ENCODE assay signal across 23 mouse cellular contexts in genomic region chr2:129401803-129402202, GRCm38 (mm10). TPM values are rescaled to one million over a fixed set of nuclear protein-coding genes. Genes with fewer than 3 reads are reported as not detected.
"Had no signal": no experiment of that assay in that cellular context is flagged by ENCODE, and none has a peak within 500 bp of the region (broad histone marks: within the 10 kb centered on the region; RNA-seq: fewer than 3 reads in every experiment).

No protein-coding gene starts in this region.

- H3K9ac ChIP-seq: liver, embryonic 13.5 days; liver, embryonic 15.5 days; liver, postnatal 0 days; lung, embryonic 15.5 days; midbrain, embryonic 12.5 days; midbrain, embryonic 15.5 days; neural tube, embryonic 12.5 days; stomach, embryonic 15.5 days had no signal

- H3K27me3 ChIP-seq: liver, embryonic 13.5 days; liver, embryonic 15.5 days; lung, embryonic 15.5 days; megakaryocyte, embryonic 14.5 days; midbrain, embryonic 12.5 days; midbrain, embryonic 15.5 days; neural tube, embryonic 12.5 days; stomach, embryonic 15.5 days had no signal

- H3K4me3 ChIP-seq: liver, embryonic 13.5 days; liver, embryonic 15.5 days; lung, embryonic 15.5 days; megakaryocyte, embryonic 14.5 days; midbrain, embryonic 12.5 days; midbrain, embryonic 15.5 days; neural tube, embryonic 12.5 days; stomach, embryonic 15.5 days had no signal

- H3K36me3 ChIP-seq: liver, embryonic 13.5 days; liver, embryonic 15.5 days; lung, embryonic 15.5 days; midbrain, embryonic 12.5 days; midbrain, embryonic 15.5 days; neural tube, embryonic 12.5 days; stomach, embryonic 15.5 days had no signal

- ATAC-seq: liver, postnatal 0 days; lung, postnatal 0 days; midbrain, embryonic 15.5 days had no signal

- DNase-seq: liver, embryonic 13.5 days; liver, postnatal 0 days; lung, adult 2 months; lung, postnatal 14 days; lung, postnatal 4 days; retina, postnatal 1 day; right cerebral cortex, adult 18-20 months; right cerebral cortex, postnatal 25 days; right cerebral cortex, postnatal 4 days; spleen, adult 18-20 months; thymus, adult 2 months; thymus, postnatal 25 days; thymus, postnatal 4 days had no signal

- H3K4me1 ChIP-seq: liver, embryonic 13.5 days; liver, embryonic 15.5 days; lung, embryonic 15.5 days; midbrain, embryonic 12.5 days; midbrain, embryonic 15.5 days; neural tube, embryonic 12.5 days; stomach, embryonic 15.5 days had no signal

- H3K9me3 ChIP-seq: liver, embryonic 13.5 days; liver, embryonic 15.5 days; lung, embryonic 15.5 days; megakaryocyte, embryonic 14.5 days; midbrain, embryonic 12.5 days; midbrain, embryonic 15.5 days; neural tube, embryonic 12.5 days; stomach, embryonic 15.5 days had no signal

- H3K27ac ChIP-seq: liver, embryonic 13.5 days; liver, embryonic 15.5 days; lung, embryonic 15.5 days; midbrain, embryonic 12.5 days; midbrain, embryonic 15.5 days; neural tube, embryonic 12.5 days; stomach, embryonic 15.5 days; stomach, postnatal 0 days had no signal

- H3K4me2 ChIP-seq: liver, embryonic 13.5 days; liver, embryonic 15.5 days; lung, embryonic 15.5 days; midbrain, embryonic 12.5 days; midbrain, embryonic 15.5 days; neural tube, embryonic 12.5 days; stomach, embryonic 15.5 days had no signal

RNA-seq across cellular contexts. Expression of gene Il1b, which starts 30.9 kb away (rescaled TPM):
- total RNA-seq: midbrain, postnatal 0 days had no signal
- polyA plus RNA-seq: lung, embryonic 15.5 days; midbrain, embryonic 12.5 days; midbrain, embryonic 15.5 days; neural tube, embryonic 12.5 days had no signal
